Mouse (Mus musculus): ENCODE measurements at regions not wholly inside any gene's neighbourhood (a gene's known extent, or its start where the extent isn't known, plus 50 kb on each side); places are given as distances from the start of the nearest gene placed in this dataset.

DNA sequence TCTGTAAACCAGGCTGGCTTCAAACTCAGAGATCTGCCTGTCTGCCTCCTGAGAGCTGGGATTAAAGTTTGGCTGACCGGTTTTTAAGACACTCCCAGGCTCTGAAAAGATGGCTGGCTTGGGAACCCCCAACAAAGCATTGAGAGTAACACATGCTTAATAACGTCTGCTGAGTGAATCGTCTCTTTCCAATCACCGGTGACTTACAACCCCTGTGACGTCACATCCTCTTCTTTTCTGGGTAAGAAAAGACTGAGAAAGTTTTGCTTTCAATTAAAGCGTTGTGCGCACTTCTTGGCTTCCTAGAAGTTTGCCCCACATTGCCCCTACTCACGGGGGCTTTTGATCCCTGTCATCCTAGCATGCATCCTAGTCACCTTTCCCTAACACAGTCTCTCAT, 109.1 kb downstream of the Foxb1 start:
- no peak for DNase-seq (ENCODE audit: low spot score)
- no peaks in the 10 kb centered on the region for H3K4me1 ChIP-seq (ENCODE audit: insufficient read depth, low read depth, low read length)
- TF ChIP-seq GATA1 (IDR thresholded peaks at IDR 0.05; ENCODE audit: borderline replicate concordance, low read length) (no peak), CTCF (IDR thresholded peaks at IDR 0.05; ENCODE audit: low read depth, low read length) (no peak), GATA2 (IDR thresholded peaks at IDR 0.05; ENCODE audit: borderline replicate concordance, low read depth, low read length) (no peak), POLR2AphosphoS5 (IDR thresholded peaks at IDR 0.05; ENCODE audit: insufficient replicate concordance, low read depth, low read length) (no peak), TAL1 (conservative IDR thresholded peaks at IDR 0.05; ENCODE audit: low read depth, low read length) (no peak)
- H3K4me3 ChIP-seq (ENCODE audit: low read depth, low read length) = no peak overlapping the region
- ATAC-seq (ENCODE audit: extremely low read depth, insufficient number of reproducible peaks, low FRiP score, poor library complexity, severe bottlenecking) = no peak
- H3K27me3 ChIP-seq (ENCODE audit: insufficient read depth, low read length) = no peaks in the 10 kb centered on the region
- no peaks in the 10 kb centered on the region for H3K9me3 ChIP-seq (replicated peaks)
- H3K36me3 ChIP-seq (replicated peaks) = no peaks in the 10 kb centered on the region

DNA sequence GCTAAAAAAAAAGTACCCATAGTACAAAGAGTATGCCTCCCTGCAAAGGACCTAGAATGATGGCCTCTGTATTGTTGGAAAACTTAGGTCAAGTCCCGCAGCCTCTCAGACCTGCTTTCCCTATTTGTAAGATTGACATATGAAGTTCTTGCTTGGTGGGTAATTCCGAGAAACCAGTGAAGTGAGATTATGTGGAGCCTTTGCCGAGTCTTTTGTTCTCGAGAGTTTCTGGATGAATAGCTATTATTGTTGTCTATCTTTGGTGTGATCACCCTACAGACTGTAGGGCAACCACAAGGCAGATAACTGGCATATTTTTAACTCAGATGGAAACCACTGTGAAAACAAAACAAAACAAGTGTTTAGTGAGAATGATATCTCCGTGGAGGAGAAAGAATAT, 118.1 kb downstream of the Foxb1 start:
- DNase-seq (ENCODE audit: low spot score) (no peak), ATAC-seq (ENCODE audit: extremely low read depth, insufficient number of reproducible peaks, low FRiP score, poor library complexity, severe bottlenecking) (no peak)
- Histone ChIP-seq H3K27me3 (ENCODE audit: insufficient read depth, low read length) (no peaks in the 10 kb centered on the region), H3K36me3 (replicated peaks) (no peaks in the 10 kb centered on the region), H3K4me3 (ENCODE audit: low read depth, low read length) (no peak overlapping the region), H3K4me1 (ENCODE audit: insufficient read depth, low read depth, low read length) (no peaks in the 10 kb centered on the region), H3K9me3 (replicated peaks) (no peaks in the 10 kb centered on the region)
- TF ChIP-seq POLR2AphosphoS5 (IDR thresholded peaks at IDR 0.05; ENCODE audit: insufficient replicate concordance, low read depth, low read length) (no peak), GATA1 (IDR thresholded peaks at IDR 0.05; ENCODE audit: borderline replicate concordance, low read length) (no peak), GATA2 (IDR thresholded peaks at IDR 0.05; ENCODE audit: borderline replicate concordance, low read depth, low read length) (no peak), CTCF (IDR thresholded peaks at IDR 0.05; ENCODE audit: low read depth, low read length) (no peak), TAL1 (conservative IDR thresholded peaks at IDR 0.05; ENCODE audit: low read depth, low read length) (no peak)

DNA sequence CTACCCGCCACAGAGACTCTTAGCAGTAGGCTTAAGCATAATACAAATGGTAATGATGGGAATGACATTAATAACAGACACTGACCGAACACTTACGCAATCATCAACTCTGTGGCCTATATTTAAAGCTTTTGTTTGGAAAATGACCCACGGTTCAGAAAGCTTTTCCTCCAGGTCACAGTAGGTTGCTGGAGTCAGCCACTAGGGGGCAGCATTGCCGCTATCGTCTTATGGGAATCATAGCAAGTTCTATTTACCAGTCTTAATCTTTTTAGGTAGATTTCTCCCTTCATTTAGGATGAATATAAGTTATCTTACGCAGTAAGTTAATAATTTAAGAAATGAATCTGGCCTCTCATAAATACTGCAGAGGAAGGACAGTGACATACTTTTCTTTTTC, 137.4 kb downstream of the Foxb1 start:
- Histone ChIP-seq H3K27me3 (ENCODE audit: insufficient read depth, low read length) (no peaks in the 10 kb centered on the region), H3K36me3 (replicated peaks) (no peaks in the 10 kb centered on the region), H3K4me1 (ENCODE audit: insufficient read depth, low read depth, low read length) (no peaks in the 10 kb centered on the region), H3K9me3 (replicated peaks) (no peaks in the 10 kb centered on the region), H3K4me3 (ENCODE audit: low read depth, low read length) (no peak overlapping the region)
- DNase-seq (ENCODE audit: low spot score) (peak; percentile 43), ATAC-seq (ENCODE audit: extremely low read depth, insufficient number of reproducible peaks, low FRiP score, poor library complexity, severe bottlenecking) (no peak)
- peak; percentile 68 for TF ChIP-seq CTCF (IDR thresholded peaks at IDR 0.05; ENCODE audit: low read depth, low read length)
- TF ChIP-seq GATA2 (IDR thresholded peaks at IDR 0.05; ENCODE audit: borderline replicate concordance, low read depth, low read length) = no peak

DNA sequence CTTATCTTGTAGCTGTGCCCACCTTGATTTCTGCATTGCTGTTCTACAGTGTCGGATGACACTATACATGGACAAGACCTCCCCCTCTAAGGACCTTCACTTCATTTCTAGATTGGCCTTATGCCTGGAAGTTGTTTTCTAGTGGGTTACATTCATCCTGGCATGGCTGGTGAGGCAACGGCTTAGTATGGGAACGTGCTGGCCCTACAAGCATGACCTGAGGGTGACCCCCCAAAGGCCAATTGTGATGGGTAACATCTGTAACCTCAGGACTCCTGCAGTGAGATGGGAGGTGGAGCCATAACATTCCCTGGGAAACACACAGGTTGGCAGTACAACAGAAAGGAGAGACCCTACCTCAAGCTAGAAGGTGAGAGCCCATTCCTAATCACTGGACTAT, 139.7 kb downstream of the Foxb1 start:
- no peak for DNase-seq (ENCODE audit: low spot score)
- Histone ChIP-seq H3K4me1 (ENCODE audit: insufficient read depth, low read depth, low read length) (no peaks in the 10 kb centered on the region), H3K4me3 (ENCODE audit: low read depth, low read length) (no peak overlapping the region), H3K9me3 (replicated peaks) (no peaks in the 10 kb centered on the region), H3K27me3 (ENCODE audit: insufficient read depth, low read length) (no peaks in the 10 kb centered on the region), H3K36me3 (replicated peaks) (no peaks in the 10 kb centered on the region)
- ATAC-seq (ENCODE audit: extremely low read depth, insufficient number of reproducible peaks, low FRiP score, poor library complexity, severe bottlenecking) = no peak
- TF ChIP-seq CTCF (IDR thresholded peaks at IDR 0.05; ENCODE audit: low read depth, low read length) (no peak), TAL1 (conservative IDR thresholded peaks at IDR 0.05; ENCODE audit: low read depth, low read length) (no peak), POLR2AphosphoS5 (IDR thresholded peaks at IDR 0.05; ENCODE audit: insufficient replicate concordance, low read depth, low read length) (no peak), GATA2 (IDR thresholded peaks at IDR 0.05; ENCODE audit: borderline replicate concordance, low read depth, low read length) (no peak), GATA1 (IDR thresholded peaks at IDR 0.05; ENCODE audit: borderline replicate concordance, low read length) (no peak)

DNA sequence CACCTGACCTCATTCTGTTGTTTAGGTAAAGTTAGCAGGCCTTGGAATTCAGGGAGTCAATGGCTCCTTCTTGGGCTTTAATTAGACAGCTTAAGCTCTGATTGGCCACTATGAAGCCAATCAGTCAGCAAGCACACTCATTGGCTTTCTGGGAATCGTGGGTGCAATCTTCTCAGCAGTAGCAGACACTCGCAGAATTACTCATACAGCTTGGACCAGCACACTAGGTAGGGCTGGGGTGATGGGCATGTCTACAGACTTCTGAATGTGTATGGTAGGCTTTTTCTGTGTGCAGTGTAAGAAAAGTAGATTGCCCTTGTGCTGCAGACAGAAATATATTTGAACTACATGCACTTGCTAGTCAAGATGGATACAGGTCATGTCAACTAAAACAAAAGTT, 143.4 kb downstream of the Foxb1 start:
- Histone ChIP-seq H3K4me3 (ENCODE audit: low read depth, low read length) (no peak overlapping the region), H3K36me3 (replicated peaks) (no peaks in the 10 kb centered on the region), H3K4me1 (ENCODE audit: insufficient read depth, low read depth, low read length) (no peaks in the 10 kb centered on the region), H3K9me3 (replicated peaks) (no peaks in the 10 kb centered on the region), H3K27me3 (ENCODE audit: insufficient read depth, low read length) (no peaks in the 10 kb centered on the region)
- ATAC-seq (ENCODE audit: extremely low read depth, insufficient number of reproducible peaks, low FRiP score, poor library complexity, severe bottlenecking) (no peak), DNase-seq (ENCODE audit: low spot score) (no peak)
- TF ChIP-seq CTCF (IDR thresholded peaks at IDR 0.05; ENCODE audit: low read depth, low read length) = no peak
- TF ChIP-seq GATA2 (IDR thresholded peaks at IDR 0.05; ENCODE audit: borderline replicate concordance, low read depth, low read length) = no peak
- TF ChIP-seq POLR2AphosphoS5 (IDR thresholded peaks at IDR 0.05; ENCODE audit: insufficient replicate concordance, low read depth, low read length) = no peak
- no peak for TF ChIP-seq GATA1 (IDR thresholded peaks at IDR 0.05; ENCODE audit: borderline replicate concordance, low read length)
- TF ChIP-seq TAL1 (conservative IDR thresholded peaks at IDR 0.05; ENCODE audit: low read depth, low read length) = no peak

DNA sequence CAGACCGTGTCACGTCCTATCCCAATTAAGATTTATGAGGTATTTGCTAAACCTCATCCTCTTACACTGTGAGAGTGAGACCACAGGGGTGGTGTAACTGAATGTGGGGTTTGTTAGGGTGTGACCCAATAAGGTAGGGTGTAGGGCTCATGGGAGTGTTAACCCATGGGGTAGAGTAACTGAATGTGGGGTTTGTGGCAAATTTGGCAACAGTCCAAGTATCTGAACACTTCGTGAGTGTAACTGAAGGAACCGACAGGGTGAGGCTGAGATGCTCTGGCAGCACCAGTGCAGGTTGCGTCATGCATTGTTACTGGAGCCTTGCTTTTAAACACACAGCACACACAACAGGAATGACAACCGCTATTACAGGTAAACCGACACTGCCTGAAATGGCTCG, 144.1 kb downstream of the Anxa2 start:
- no peaks in the 10 kb centered on the region for H3K9me3 ChIP-seq (replicated peaks)
- no peak overlapping the region for H3K4me3 ChIP-seq (ENCODE audit: low read depth, low read length)
- H3K4me1 ChIP-seq (ENCODE audit: insufficient read depth, low read depth, low read length) = no peaks in the 10 kb centered on the region
- TF ChIP-seq POLR2AphosphoS5 (IDR thresholded peaks at IDR 0.05; ENCODE audit: insufficient replicate concordance, low read depth, low read length) = no peak
- no peak for TF ChIP-seq TAL1 (conservative IDR thresholded peaks at IDR 0.05; ENCODE audit: low read depth, low read length)
- no peak for TF ChIP-seq GATA1 (IDR thresholded peaks at IDR 0.05; ENCODE audit: borderline replicate concordance, low read length)
- TF ChIP-seq CTCF (IDR thresholded peaks at IDR 0.05; ENCODE audit: low read depth, low read length) = no peak
- TF ChIP-seq GATA2 (IDR thresholded peaks at IDR 0.05; ENCODE audit: borderline replicate concordance, low read depth, low read length) = no peak
- ATAC-seq (ENCODE audit: extremely low read depth, insufficient number of reproducible peaks, low FRiP score, poor library complexity, severe bottlenecking) = no peak
- DNase-seq (ENCODE audit: low spot score) = no peak
- H3K36me3 ChIP-seq (replicated peaks) = no peaks in the 10 kb centered on the region
- no peaks in the 10 kb centered on the region for H3K27me3 ChIP-seq (ENCODE audit: insufficient read depth, low read length)

Data from G1E (cell line).